Mouse (Mus musculus) embryonic facial prominence, embryonic 15.5 days (tissue): Measurements from ENCODE around the gene Tssc4. TPM values are rescaled to one million over a fixed set of nuclear protein-coding genes. Genes with fewer than 3 reads are reported as not detected.

ENCODE experiments used
- ATAC-seq: fragments of 200-750 bp; cut with Nextera tagmentation; 2 replicates; pipeline ENCODE4 v1.8.0; 2017; ENCODE audit warnings: low read depth, moderate TSS enrichment; ENCODE audit not compliant: insufficient number of reproducible peaks, low FRiP score, low TSS enrichment
- H3K27ac ChIP-seq: fragments of 300-500 bp; sonication (generic); replicated peaks from 2 replicates; pipeline ENCODE4 v1.5.1; 2015; ENCODE audit warnings: mild to moderate bottlenecking, inconsistent platforms
- H3K27me3 ChIP-seq: fragments of 300-500 bp; sonication (generic); 2 replicates; pipeline ENCODE4 v1.6.1; 2015; ENCODE audit warnings: inconsistent platforms
- H3K36me3 ChIP-seq: fragments of 300-500 bp; sonication (generic); 2 replicates; pipeline ENCODE4 v1.6.1; 2015; ENCODE audit warnings: mild to moderate bottlenecking, inconsistent platforms
- H3K4me1 ChIP-seq: fragments of 300-500 bp; sonication (generic); 2 replicates; pipeline ENCODE4 v1.6.1; 2015; ENCODE audit warnings: inconsistent platforms
- H3K4me2 ChIP-seq: fragments of 300-500 bp; sonication (generic); replicated peaks from 2 replicates; pipeline ENCODE4 v1.6.1; 2015; ENCODE audit warnings: mild to moderate bottlenecking, inconsistent platforms
- H3K4me3 ChIP-seq: fragments of 300-500 bp; sonication (generic); replicated peaks from 2 replicates; pipeline ENCODE4 v1.5.1; 2015; ENCODE audit warnings: mild to moderate bottlenecking, inconsistent platforms
- H3K9ac ChIP-seq: fragments of 300-500 bp; sonication (generic); 2 replicates; pipeline ENCODE4 v1.6.1; 2015; ENCODE audit warnings: inconsistent platforms
- H3K9me3 ChIP-seq: fragments of 300-500 bp; sonication (generic); replicated peaks from 2 replicates; pipeline ENCODE4 v1.6.1; 2016; ENCODE audit warnings: inconsistent platforms
- WGBS: fragments of 180-500 bp; shearing (Covaris S2); methylation state at CpG from one replicate; pipeline ENCODE4 v1.1.7; 2015; 5-methylcytosine and 5-hydroxymethylcytosine counted together
- polyA plus RNA-seq: library from polyadenylated mRNA; unstranded; fragments of >200 nt; fragmentation: Nextera tagmentation; extraction: Ambion mirVana; gene quantifications from 2 replicates; pipeline ENCODE4 v1.2.1, GENCODE M21; 2015

Gene Tssc4
- polyA plus RNA-seq, 1 experiment from 2014 or later = 104 TPM

GRCm38 (mm10) chr7:143114773-143115172 is 45.7 kb downstream of the Tssc4 start:
- peaks cover 3% of the 10 kb centered on the region; the same call in 1 of the 2 replicates for H3K4me1 ChIP-seq
- 0 out of 2 replicates have a peak, but pooled peaks cover 7% of the 10 kb centered on the region for H3K27me3 ChIP-seq
- H3K36me3 ChIP-seq = no peaks in the 10 kb centered on the region
- H3K9ac ChIP-seq = no peak overlapping the region
- no peak overlapping the region for H3K27ac ChIP-seq
- 0 out of 2 replicates have a peak, but pooled peaks cover 4% of the 10 kb centered on the region for H3K9me3 ChIP-seq
- ATAC-seq = no peak
- no peak overlapping the region for H3K4me3 ChIP-seq
- H3K4me2 ChIP-seq = no peak overlapping the region

- no peak overlapping the region for H3K27ac ChIP-seq
- no peak overlapping the region for H3K4me2 ChIP-seq
- H3K27me3 ChIP-seq = no peaks in the 10 kb centered on the region
- H3K4me3 ChIP-seq = no peak overlapping the region
- H3K4me1 ChIP-seq = peaks cover 11% of the 10 kb centered on the region; the same call in 1 of the 2 replicates
- 75% methylated on average over 5 of the region's 5 CpGs for WGBS
- H3K36me3 ChIP-seq = no peaks in the 10 kb centered on the region
- no peak overlapping the region for H3K9ac ChIP-seq
- H3K9me3 ChIP-seq = 0 out of 2 replicates have a peak, but pooled peaks cover 4% of the 10 kb centered on the region
- no peak for ATAC-seq
Measured at GRCm38 (mm10) chr7:143116521-143116920, 47.5 kb downstream of the Tssc4 start.

- H3K9ac ChIP-seq = no peak overlapping the region
- H3K4me2 ChIP-seq = no peak overlapping the region
- no peak overlapping the region for H3K27ac ChIP-seq
- H3K4me3 ChIP-seq = no peak overlapping the region
- peak; percentile 55; the same call in 1 of the 2 replicates for ATAC-seq
- no peaks in the 10 kb centered on the region for H3K27me3 ChIP-seq
- peaks cover 24% of the 10 kb centered on the region for H3K4me1 ChIP-seq
- H3K9me3 ChIP-seq = 0 out of 2 replicates have a peak, but pooled peaks cover 4% of the 10 kb centered on the region
- 38% methylated on average over 1 of the region's 1 CpGs for WGBS
- no peaks in the 10 kb centered on the region for H3K36me3 ChIP-seq
Measured at GRCm38 (mm10) chr7:143119407-143119806, 50.4 kb downstream of the Tssc4 start.

GRCm38 (mm10) chr7:143119826-143120225 is 50.8 kb downstream of the Tssc4 start:
- peaks cover 28% of the 10 kb centered on the region for H3K4me1 ChIP-seq
- H3K4me2 ChIP-seq = no peak overlapping the region
- H3K27me3 ChIP-seq = no peaks in the 10 kb centered on the region
- H3K9me3 ChIP-seq = 0 out of 2 replicates have a peak, but pooled peaks cover 3% of the 10 kb centered on the region
- no peaks in the 10 kb centered on the region for H3K36me3 ChIP-seq
- no peak overlapping the region for H3K4me3 ChIP-seq
- no peak overlapping the region for H3K27ac ChIP-seq
- no peak for ATAC-seq
- 72% methylated on average over 3 of the region's 3 CpGs for whole genome bisulfite sequencing
- no peak overlapping the region for H3K9ac ChIP-seq

Other genes starting within 250 kb of the Tssc4 start
- gene Th, start 138.1 kb upstream of the Tssc4 start, polyA plus RNA-seq = 0.57 and 1.1 TPM in 2 replicates
- gene Ascl2, start 100.0 kb upstream of the Tssc4 start, polyA plus RNA-seq = 2.0 and 2.1 TPM in 2 replicates
- 4.5 and 4.9 TPM in 2 replicates for gene Tspan32, start 64.2 kb upstream of the Tssc4 start, polyA plus RNA-seq
- 576 and 606 TPM in 2 replicates for gene Cd81, start 16.5 kb upstream of the Tssc4 start, polyA plus RNA-seq
- gene Trpm5, start 25.4 kb downstream of the Tssc4 start, polyA plus RNA-seq = 12.0 and 12.5 TPM in 2 replicates
- 1.2 and 1.4 TPM in 2 replicates for gene Kcnq1, start 37.1 kb downstream of the Tssc4 start, polyA plus RNA-seq